Mouse (Mus musculus): ENCODE measurements around the gene Psmb1.
"Not testable (repeated sequence)": the region's sequence is repeated elsewhere in the genome, so short reads cannot be mapped to it uniquely, and the experiment has no call there.

The Psmb1 gene

GRCm38 (mm10) chr17:15499656-15500394 is at the start of gene Psmb1, which contains the start of gene Tbp:
Psmb1 (minus strand) TSS chr17:15499751.
Tbp (plus strand) TSS chr17:15499888.
- peak; percentile 97 to 98 for DNase-seq (ENCODE audit: low spot score in 2 of 2)

DNA sequence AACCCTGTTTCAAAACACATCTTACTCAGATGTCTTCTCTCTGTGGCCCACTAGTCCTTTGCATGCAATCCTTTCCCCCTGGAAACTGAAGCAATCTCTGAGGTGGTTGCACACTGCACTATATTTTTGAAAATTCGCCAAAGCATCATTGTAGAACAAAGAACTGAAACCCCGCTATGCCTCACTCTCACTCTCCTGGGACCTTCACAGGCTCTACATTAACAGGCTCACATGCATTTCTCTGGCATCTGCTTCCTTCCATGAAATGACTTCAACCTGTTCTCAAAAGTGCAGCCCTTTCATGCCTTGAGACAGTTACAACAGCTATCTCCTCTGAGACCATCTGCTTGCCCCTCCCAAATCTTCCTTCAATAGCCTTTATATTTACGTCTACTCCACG is 46.9 kb upstream of the Psmb1 start:
- no peak for DNase-seq (ENCODE audit: low spot score in 2 of 2)

DNA sequence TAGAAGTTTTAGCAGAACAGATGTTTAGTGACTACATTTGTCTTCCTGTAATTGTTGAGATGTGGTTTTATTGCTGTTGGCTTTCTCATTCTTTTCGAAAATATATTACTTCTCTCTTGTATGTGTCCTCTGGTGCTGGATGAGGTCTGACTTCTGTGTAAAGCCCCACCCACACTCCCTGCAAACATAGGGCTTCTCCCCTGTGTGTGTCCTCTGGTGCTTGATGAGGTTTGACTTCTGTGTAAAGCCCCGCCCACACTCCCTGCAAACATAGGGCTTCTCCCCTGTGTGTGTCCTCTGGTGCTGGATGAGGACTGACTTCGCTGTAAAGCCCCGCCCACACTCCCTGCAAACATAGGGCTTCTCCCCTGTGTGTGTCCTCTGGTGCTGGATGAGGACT is 44.3 kb upstream of the Psmb1 start:
- not testable (repeated sequence) for DNase-seq (ENCODE audit: low spot score in 2 of 2)

GRCm38 (mm10) chr17:15540309-15540708 is 40.8 kb upstream of the Psmb1 start:
- DNase-seq (ENCODE audit: low spot score in 2 of 2), result no peak

DNA sequence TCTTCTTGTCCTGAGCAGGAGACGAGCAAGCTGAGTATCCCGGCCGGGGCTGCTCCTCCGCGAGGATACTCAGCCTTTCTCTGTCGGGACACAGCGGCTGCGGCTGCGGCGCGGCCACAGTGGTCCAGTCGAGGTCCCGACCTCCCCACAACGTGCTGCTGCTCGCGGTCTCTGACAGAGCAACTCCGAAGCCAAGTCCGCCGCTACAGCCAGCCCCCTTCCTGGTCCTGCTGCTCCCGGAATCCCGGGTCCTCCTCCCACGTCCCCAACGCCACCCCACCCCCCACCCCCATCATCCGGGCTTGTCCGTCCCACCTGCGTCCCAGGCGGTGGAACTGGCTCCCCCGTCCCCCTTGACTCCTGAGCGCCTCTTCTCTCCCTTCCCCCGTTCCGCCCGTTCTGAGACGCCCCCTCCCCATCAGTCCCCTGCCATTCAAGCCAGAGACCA is 36.9 kb upstream of the Psmb1 start:
- DNase-seq (ENCODE audit: low spot score in 2 of 2), result no peak

- DNase-seq (ENCODE audit: low spot score in 2 of 2), result no peak
These were observed 36.4 kb upstream of the Psmb1 start for GRCm38 (mm10) chr17:15535943-15536342.

DNA sequence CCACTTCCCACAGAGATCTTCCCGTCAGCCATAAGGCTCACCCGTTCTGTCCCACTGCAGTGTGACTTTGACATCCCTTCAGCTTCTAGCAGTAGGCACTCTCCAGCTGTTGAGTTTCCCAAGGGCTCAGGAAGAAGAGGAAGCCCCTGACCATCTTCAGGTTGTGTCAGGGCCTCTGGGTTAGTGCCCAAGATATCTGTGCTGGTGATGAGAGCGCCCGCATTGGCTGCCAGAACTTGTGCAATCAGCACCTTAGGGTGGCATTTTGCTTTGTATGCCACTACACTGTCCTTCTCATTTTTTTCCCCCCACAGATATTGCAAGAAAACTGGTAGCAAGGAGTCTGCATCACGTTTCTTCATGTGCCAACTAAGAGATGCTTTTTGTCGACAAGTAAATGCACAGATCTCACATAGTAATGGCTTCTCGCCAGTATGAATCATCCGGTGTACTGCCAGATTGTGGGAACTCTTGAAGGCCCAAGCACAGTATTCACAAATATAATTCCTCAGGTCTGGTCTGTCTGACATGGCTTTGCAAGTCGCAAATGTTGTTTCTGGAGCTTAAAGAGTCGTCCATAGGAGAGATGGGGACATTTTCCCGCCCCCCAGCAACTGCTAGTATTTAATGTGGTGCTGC is 35.7 kb upstream of the Psmb1 start:
- DNase-seq (ENCODE audit: low spot score in 2 of 2), result no peak

GRCm38 (mm10) chr17:15530141-15530540 is 30.6 kb upstream of the Psmb1 start:
- DNase-seq (ENCODE audit: low spot score in 2 of 2), result no peak

- no peak for DNase-seq (ENCODE audit: low spot score in 2 of 2)
These were observed 29.3 kb upstream of the Psmb1 start for GRCm38 (mm10) chr17:15528887-15529286.

DNA sequence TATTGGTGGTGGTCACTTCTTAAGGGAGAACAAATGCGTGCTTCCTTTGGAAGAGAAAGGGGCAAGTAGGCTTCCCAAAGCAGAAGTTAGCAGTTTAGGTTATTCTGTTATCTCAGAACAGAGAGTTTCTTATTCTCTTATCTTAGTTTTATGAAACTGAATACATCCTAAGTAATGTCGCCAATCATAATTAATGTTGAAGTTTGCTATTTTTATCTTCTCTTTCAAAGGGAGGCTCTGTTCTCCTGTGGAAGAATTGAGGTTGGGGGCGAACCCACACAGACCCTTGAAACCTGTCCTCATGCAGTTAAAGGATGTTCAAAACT is 28.2 kb upstream of the Psmb1 start:
- DNase-seq (ENCODE audit: low spot score in 2 of 2), result no peak

GRCm38 (mm10) chr17:15526986-15527810 is 27.6 kb upstream of the Psmb1 start, which contains the start of gene Pdcd2:
Pdcd2 (minus strand) TSS chr17:15527301.
- peak; percentile 94 to 96 for DNase-seq (ENCODE audit: low spot score in 2 of 2)

GRCm38 (mm10) chr17:15526304-15526703 is 26.8 kb upstream of the Psmb1 start:
- no peak for DNase-seq (ENCODE audit: low spot score in 2 of 2)

GRCm38 (mm10) chr17:15518766-15519165 is 19.2 kb upstream of the Psmb1 start:
- no peak for DNase-seq (ENCODE audit: low spot score in 2 of 2)

DNA sequence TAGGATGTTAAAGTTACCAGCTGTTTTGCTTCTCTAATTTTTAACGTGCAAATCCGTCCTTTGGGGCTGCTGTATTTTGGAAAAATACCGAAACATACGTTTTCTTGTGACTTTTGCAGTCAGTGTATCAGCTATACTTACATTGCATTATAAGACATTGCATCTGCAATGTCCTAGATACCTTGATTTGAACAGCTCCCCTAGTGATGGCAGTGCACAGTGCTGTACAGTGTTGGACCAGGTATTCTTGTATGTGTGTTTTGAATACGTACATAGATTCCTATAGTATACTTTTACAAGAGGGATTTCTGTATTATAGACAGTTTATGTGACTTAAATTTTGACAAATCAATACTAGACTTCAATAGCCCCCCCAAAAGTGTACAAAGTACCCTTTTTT is 18.6 kb upstream of the Psmb1 start:
- DNase-seq (ENCODE audit: low spot score in 2 of 2), result no peak

DNA sequence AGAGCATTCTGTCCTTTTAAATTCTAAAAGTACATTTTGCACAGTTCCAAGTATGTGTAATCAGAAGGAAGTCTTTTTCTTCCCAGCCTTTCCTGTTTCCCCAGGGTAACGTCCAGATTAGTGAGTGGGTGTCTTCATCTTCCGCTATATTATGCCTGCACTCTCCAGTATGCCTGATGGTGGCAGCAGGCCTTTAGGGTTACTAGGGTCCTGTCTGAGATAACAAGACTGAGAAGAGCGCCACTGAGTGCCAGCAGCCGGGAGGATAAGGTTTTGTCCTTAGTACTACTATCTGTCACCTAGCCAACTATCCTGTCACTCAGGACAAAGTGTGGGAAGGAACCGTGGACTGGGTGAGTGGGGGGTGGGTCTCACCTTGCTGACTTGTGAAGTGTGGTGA is 18.2 kb upstream of the Psmb1 start:
- no peak for DNase-seq (ENCODE audit: low spot score in 2 of 2)

DNA sequence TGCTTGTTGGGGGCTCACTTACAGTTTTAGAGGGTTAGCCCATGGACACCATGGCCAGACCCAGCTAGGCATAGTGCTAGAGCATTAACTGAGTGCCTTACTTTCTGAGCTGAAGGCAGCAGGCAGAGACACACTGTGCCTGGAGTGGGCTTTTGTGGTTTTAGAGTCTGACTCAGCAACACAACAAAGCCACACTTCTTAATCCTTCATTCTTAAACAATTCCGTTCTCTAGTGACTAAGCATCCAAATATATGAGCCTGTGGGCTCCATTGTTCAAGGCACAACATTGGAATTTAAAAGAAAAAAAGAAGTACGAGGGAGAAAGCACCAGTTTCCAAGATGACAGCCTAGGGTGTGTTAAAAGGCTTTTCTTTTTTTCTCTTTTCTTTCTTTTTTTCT is 11.1 kb upstream of the Psmb1 start:
- DNase-seq (ENCODE audit: low spot score in 2 of 2), result no peak

- DNase-seq (ENCODE audit: low spot score in 2 of 2), result peak in 1 of 2 experiments; percentile 8
These were observed 818 bp downstream of the Psmb1 start for GRCm38 (mm10) chr17:15498753-15499113.

DNA sequence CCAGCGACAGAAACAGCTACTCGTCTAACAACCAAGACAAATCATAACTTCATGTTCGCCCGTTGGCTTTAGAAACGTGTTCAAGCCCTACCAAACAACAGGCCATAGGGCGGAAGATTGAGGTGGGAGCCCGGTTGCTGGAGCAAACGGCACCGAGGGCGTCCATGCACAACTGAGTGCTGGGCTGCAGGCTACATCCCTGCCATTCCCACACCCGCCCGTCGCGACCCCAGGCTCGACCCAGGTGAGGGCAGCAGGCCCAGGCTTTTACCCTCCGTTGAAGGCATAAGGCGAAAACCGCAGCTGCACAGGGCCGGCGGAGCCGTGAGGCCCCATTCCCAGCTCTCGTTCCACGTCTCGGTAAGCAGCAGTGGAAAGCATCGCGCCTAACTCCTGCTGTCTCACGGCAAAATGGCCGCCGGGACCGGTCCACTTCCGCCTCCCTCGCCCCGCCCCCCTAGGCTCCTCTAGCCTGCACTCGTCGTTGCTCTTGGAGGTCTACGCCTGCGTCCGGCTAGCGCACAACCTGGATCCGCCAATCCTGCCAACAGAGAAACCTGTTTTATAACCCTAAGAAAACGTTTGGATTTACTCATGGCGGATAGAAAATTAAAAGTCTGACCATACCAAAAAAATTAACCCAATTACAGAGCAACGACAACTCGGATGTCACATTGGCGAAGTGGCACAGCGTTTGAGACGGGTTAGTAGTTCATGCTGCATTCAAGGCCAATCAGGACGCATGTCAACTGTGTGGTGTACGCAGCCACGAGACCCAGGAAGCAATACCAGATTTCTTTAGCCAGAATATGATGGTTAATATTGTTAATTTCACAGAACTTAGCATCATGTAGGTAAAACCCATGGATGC is 1.4 kb downstream of the Psmb1 start:
- DNase-seq (ENCODE audit: low spot score in 2 of 2), result peak; percentile 92 to 93

GRCm38 (mm10) chr17:15490542-15490941 is 9.0 kb downstream of the Psmb1 start:
- no peak for DNase-seq (ENCODE audit: low spot score in 2 of 2)

DNA sequence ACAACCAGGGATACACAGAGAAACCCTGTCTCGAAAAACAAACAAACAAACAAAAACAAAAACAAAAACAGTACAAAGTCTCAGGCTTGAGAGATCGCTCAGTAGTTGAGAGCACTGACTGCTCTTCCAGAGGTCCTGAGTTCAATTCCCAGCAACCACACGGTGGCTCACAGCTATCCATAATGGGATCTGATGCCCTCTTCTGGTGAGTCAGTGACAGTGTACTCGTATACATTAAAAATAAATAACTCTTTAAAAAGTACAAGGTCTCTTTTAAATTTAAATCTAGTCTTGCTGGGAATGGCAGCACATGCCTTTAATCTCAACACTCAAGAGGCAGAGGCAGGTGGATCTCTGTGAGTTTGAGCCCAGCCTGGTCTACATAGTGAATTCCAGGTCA is 26.9 kb downstream of the Psmb1 start:
- no peak for DNase-seq (ENCODE audit: low spot score in 2 of 2)

- DNase-seq (ENCODE audit: low spot score in 2 of 2), result peak; percentile 24 to 44
These were observed 31.9 kb downstream of the Psmb1 start for GRCm38 (mm10) chr17:15467669-15468068.
